Mouse (Mus musculus) mouse embryonic stem cell (cell line): Measurements from ENCODE around the gene Gm20388.

Experiments used
- in situ Hi-C, 2 experiments: fragments of 300-500 bp; cut with MboI; formaldehyde crosslinking; loops; 1 replicate in 1 of 2; 3 replicates in 1 of 2; pipeline ENCODE4 v1.14.3; 2019 to 2020; ENCODE audit warnings: low sequenced_read_pairs in 2 of 2, low pct_unique_long_range_greater_than_20kb in 1 of 2, mixed read lengths in 1 of 2; ENCODE audit not compliant: unreplicated experiment in 1 of 2

Gm20388 gene

GRCm38 (mm10) chr8:121723846-121724245 lies 1813.2 kb downstream of the Gm20388 start:
- in situ Hi-C loops, result no loop called here

GRCm38 (mm10) chr8:121727164-121727563 lies 1816.5 kb downstream of the Gm20388 start:
- in situ Hi-C loops, result loop anchor here in 1 of 2 experiments (25.0 kb wide), 1 partner anchor 590 kb away; the partner anchor contains the start of gene Foxl1

- in situ Hi-C loops, result loop anchor here in 1 of 2 experiments (25.0 kb wide), 1 partner anchor 592 kb away; the partner anchor contains the start of gene Foxl1
Observed at GRCm38 (mm10) chr8:121729323-121729722, 1818.7 kb downstream of the Gm20388 start, which contains the start of gene Jph3. Gene Jph3, plus strand, starts transcription at chr8:121729623.

- in situ Hi-C loops, result loop anchor here in 1 of 2 experiments (25.0 kb wide), 1 partner anchor 592 kb away; the partner anchor contains the start of gene Foxl1
Observed at GRCm38 (mm10) chr8:121729754-121730153, 1819.1 kb downstream of the Gm20388 start.

GRCm38 (mm10) chr8:121730170-121730569 lies 1819.5 kb downstream of the Gm20388 start:
- in situ Hi-C loops, result loop anchor here in 1 of 2 experiments (25.0 kb wide), 1 partner anchor 593 kb away; the partner anchor contains the start of gene Foxl1

- in situ Hi-C loops, result loop anchor here in 1 of 2 experiments (25.0 kb wide), 1 partner anchor 593 kb away; the partner anchor contains the start of gene Foxl1
Observed at GRCm38 (mm10) chr8:121730646-121731045, 1820.0 kb downstream of the Gm20388 start.

GRCm38 (mm10) chr8:121731060-121731459 lies 1820.4 kb downstream of the Gm20388 start:
- in situ Hi-C loops, result loop anchor here in 1 of 2 experiments (25.0 kb wide), 1 partner anchor 594 kb away; the partner anchor contains the start of gene Foxl1

- in situ Hi-C loops, result loop anchor here in 1 of 2 experiments (25.0 kb wide), 1 partner anchor 594 kb away; the partner anchor contains the start of gene Foxl1
Observed at GRCm38 (mm10) chr8:121731471-121732333, 1821.1 kb downstream of the Gm20388 start.

GRCm38 (mm10) chr8:121732334-121732665 lies 1821.7 kb downstream of the Gm20388 start:
- in situ Hi-C loops, result loop anchor here in 1 of 2 experiments (25.0 kb wide), 1 partner anchor 595 kb away; the partner anchor contains the start of gene Foxl1

GRCm38 (mm10) chr8:121734262-121734661 lies 1823.6 kb downstream of the Gm20388 start:
- in situ Hi-C loops, result loop anchor here in 1 of 2 experiments (25.0 kb wide), 1 partner anchor 597 kb away; the partner anchor contains the start of gene Foxl1

GRCm38 (mm10) chr8:121736236-121736635 lies 1825.6 kb downstream of the Gm20388 start:
- in situ Hi-C loops, result loop anchor here in 1 of 2 experiments (25.0 kb wide), 1 partner anchor 599 kb away; the partner anchor contains the start of gene Foxl1

- in situ Hi-C loops, result loop anchor here in 1 of 2 experiments (25.0 kb wide), 1 partner anchor 603 kb away; the partner anchor contains the start of gene Foxl1
Observed at GRCm38 (mm10) chr8:121740721-121741120, 1830.1 kb downstream of the Gm20388 start.

- in situ Hi-C loops, result loop anchor here in 1 of 2 experiments (25.0 kb wide), 1 partner anchor 612 kb away; the partner anchor contains the start of gene Foxl1
Observed at GRCm38 (mm10) chr8:121749501-121749900, 1838.9 kb downstream of the Gm20388 start.

- in situ Hi-C loops, result loop anchor here (10.0 kb wide), 1 partner anchor 184 kb away; no protein-coding TSS in a partner anchor
Observed at GRCm38 (mm10) chr8:121750512-121750911, 1839.9 kb downstream of the Gm20388 start.

GRCm38 (mm10) chr8:121751407-121751806 lies 1840.8 kb downstream of the Gm20388 start:
- in situ Hi-C loops, result loop anchor here (10.0 kb wide), 1 partner anchor 183 kb away; no protein-coding TSS in a partner anchor

GRCm38 (mm10) chr8:121758470-121758869 lies 1847.8 kb downstream of the Gm20388 start:
- in situ Hi-C loops, result loop anchor here (10.0 kb wide), 1 partner anchor 176 kb away; no protein-coding TSS in a partner anchor

GRCm38 (mm10) chr8:121760484-121760883 lies 1849.8 kb downstream of the Gm20388 start:
- in situ Hi-C loops, result no loop called here

- in situ Hi-C loops, result no loop called here
Observed at GRCm38 (mm10) chr8:121761480-121761879, 1850.8 kb downstream of the Gm20388 start.
